Comparison of ENCODE assay signal across 25 mouse cellular contexts in the genomic region with DNA sequence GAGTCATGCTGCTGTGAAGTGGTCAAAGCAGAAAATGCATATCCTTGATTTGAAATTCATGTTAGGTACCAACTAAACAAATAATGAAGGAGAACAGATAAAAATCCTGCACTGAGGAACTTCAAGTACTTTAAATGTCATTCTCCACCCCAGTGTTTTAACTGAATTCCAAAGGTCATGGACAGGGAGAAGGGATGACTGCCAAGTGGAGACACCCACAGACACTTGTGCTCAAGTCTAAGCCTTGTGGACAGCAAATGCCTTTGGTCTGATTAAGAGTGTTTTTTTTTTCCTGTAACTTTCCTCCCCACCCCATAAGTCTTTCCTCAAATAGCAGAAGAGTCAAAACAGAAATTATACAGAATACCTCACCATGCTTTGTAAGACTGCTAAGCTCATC. TPM values are rescaled to one million over a fixed set of nuclear protein-coding genes. Genes with fewer than 3 reads are reported as not detected.
A peak's percentile ranks its signal among the peaks of the same experiment; 100 is the strongest.
DNase-seq lines count a peak whose midpoint lies in the region; ATAC-seq and TF ChIP-seq lines count a peak whose summit lies in the region.
"Had no signal": no experiment of that assay in that cellular context is flagged by ENCODE, and none has a peak within 500 bp of the region (broad histone marks: within the 10 kb centered on the region; RNA-seq: fewer than 3 reads in every experiment).

No protein-coding gene starts in this region.

- H3K36me3 ChIP-seq in liver, adult 2 months (ENCODE audit: control insufficient read depth, insufficient read depth, low read length) = no peaks in the 10 kb centered on the region
- H3K36me3 ChIP-seq in liver, postnatal 0 days (replicated peaks; ENCODE audit: insufficient read depth, low read length) = no peaks in the 10 kb centered on the region
- H3K36me3 ChIP-seq: embryonic facial prominence, embryonic 12.5 days; hindbrain, embryonic 12.5 days; limb, embryonic 12.5 days; liver, embryonic 13.5 days; lung, embryonic 15.5 days had no signal

- H3K9ac ChIP-seq in liver, adult 2 months (ENCODE audit: low read depth, low read length) = no peak overlapping the region
- H3K9ac ChIP-seq in liver, postnatal 0 days (replicated peaks) = no peak overlapping the region
- H3K9ac ChIP-seq: embryonic facial prominence, embryonic 12.5 days; hindbrain, embryonic 12.5 days; limb, embryonic 12.5 days; liver, embryonic 13.5 days; lung, embryonic 15.5 days had no signal

- DNase-seq in adrenal gland, adult (ENCODE audit: inconsistent age in 2 of 2, low spot score in 1 of 2) = peak; percentile 81 to 83
- DNase-seq in adrenal gland, postnatal 4 days (ENCODE audit: low spot score in 2 of 2) = no peak
- DNase-seq in heart, adult 9 months (ENCODE audit: low spot score in 2 of 2) = peak; percentile 8
- no peak for DNase-seq in heart, postnatal 36 days
- peak; percentile 6 for DNase-seq in liver, adult 2 months (ENCODE audit: extremely low read depth, low read depth, low spot score)
- DNase-seq in liver, postnatal 0 days = no peak
- DNase-seq in kidney, postnatal 36 days = peak; percentile 16 to 41
- no peak for DNase-seq in thymus, postnatal 10 days (ENCODE audit: low spot score in 2 of 2)
- DNase-seq: cerebellum, postnatal 10 days; liver, embryonic 13.5 days; thymus, adult 2 months had no signal

- no peak for TF ChIP-seq CTCF in liver, adult 2 months (IDR thresholded peaks at IDR 0.05; ENCODE audit: low read depth, low read length)
- no peak for TF ChIP-seq CTCF in liver, postnatal 0 days (IDR thresholded peaks at IDR 0.05; ENCODE audit: low read depth)

- intact Hi-C loops in heart, postnatal 36 days (cut with DNase I) = no loop called here

- no peak for ATAC-seq in liver, postnatal 0 days
- ATAC-seq: forebrain, embryonic 14.5 days had no signal

- H3K9me3 ChIP-seq in liver, postnatal 0 days (ENCODE audit: low read length) = no peaks in the 10 kb centered on the region
- H3K9me3 ChIP-seq: embryonic facial prominence, embryonic 12.5 days; hindbrain, embryonic 12.5 days; limb, embryonic 12.5 days; liver, embryonic 13.5 days; lung, embryonic 15.5 days had no signal

- H3K4me3 ChIP-seq in liver, adult 2 months (ENCODE audit: insufficient read depth, low read depth, low read length) = no peak overlapping the region
- H3K4me3 ChIP-seq in liver, postnatal 0 days (ENCODE audit: low read depth, low read length) = no peak overlapping the region
- H3K4me3 ChIP-seq: embryonic facial prominence, embryonic 12.5 days; erythroblast, embryonic 14.5 days; hindbrain, embryonic 12.5 days; limb, embryonic 12.5 days; liver, embryonic 13.5 days; lung, embryonic 15.5 days had no signal

- no peak for TF ChIP-seq POLR2A in liver, adult 2 months (IDR thresholded peaks at IDR 0.05; ENCODE audit: extremely low read depth, insufficient read depth, low read length)

- H3K79me2 ChIP-seq in liver, adult 2 months (ENCODE audit: control insufficient read depth, insufficient read depth, low read length) = no peaks in the 10 kb centered on the region

- H3K4me2 ChIP-seq in liver, postnatal 0 days (ENCODE audit: low read depth, low read length) = no peak overlapping the region
- H3K4me2 ChIP-seq: embryonic facial prominence, embryonic 12.5 days; hindbrain, embryonic 12.5 days; limb, embryonic 12.5 days; liver, embryonic 13.5 days; lung, embryonic 15.5 days; midbrain, embryonic 11.5 days had no signal

- H3K27me3 ChIP-seq in liver, adult 2 months (ENCODE audit: control insufficient read depth, insufficient read depth, low read length) = no peaks in the 10 kb centered on the region
- H3K27me3 ChIP-seq in liver, postnatal 0 days (ENCODE audit: insufficient read depth, low read length) = no peaks in the 10 kb centered on the region
- H3K27me3 ChIP-seq: embryonic facial prominence, embryonic 12.5 days; hindbrain, embryonic 12.5 days; limb, embryonic 12.5 days; liver, embryonic 13.5 days; lung, embryonic 15.5 days had no signal

- H3K27ac ChIP-seq in liver, adult 2 months (replicated peaks; ENCODE audit: insufficient read depth, low read depth, low read length) = no peak overlapping the region
- no peak overlapping the region for H3K27ac ChIP-seq in liver, postnatal 0 days (ENCODE audit: low read depth)
- H3K27ac ChIP-seq: embryonic facial prominence, embryonic 12.5 days; hindbrain, embryonic 12.5 days; limb, embryonic 12.5 days; liver, embryonic 13.5 days; lung, embryonic 15.5 days; macrophage had no signal

- no peaks in the 10 kb centered on the region for H3K4me1 ChIP-seq in liver, adult 2 months (ENCODE audit: control insufficient read depth, insufficient read depth, low read length)
- H3K4me1 ChIP-seq in liver, postnatal 0 days (ENCODE audit: insufficient read depth) = no peaks in the 10 kb centered on the region
- H3K4me1 ChIP-seq: embryonic facial prominence, embryonic 12.5 days; hindbrain, embryonic 12.5 days; limb, embryonic 12.5 days; liver, embryonic 13.5 days; lung, embryonic 15.5 days had no signal

- no peak for TF ChIP-seq EP300 in liver, postnatal 0 days (IDR thresholded peaks at IDR 0.05; ENCODE audit: low read depth)

RNA-seq across cellular contexts. Expression of a gene that starts 55.2 kb away (rescaled TPM):
- not detected for total RNA-seq in adrenal gland, postnatal 4 days (2021)
- not detected for total RNA-seq in heart, postnatal 36 days (2021)
- total RNA-seq in liver, adult 2 months (2014; rRNA removed) = not detected in 2 replicates
- polyA plus RNA-seq in liver, adult 2 months (2012; rRNA removed) = not detected in 2 replicates
- not detected in 2 replicates for polyA plus RNA-seq in liver, postnatal 0 days (2015; fragmentation: Nextera tagmentation; extraction: Ambion mirVana)
- total RNA-seq: granulocyte monocyte progenitor cell, adult 5-6 weeks; layer of hippocampus, postnatal 14 days; left cerebral cortex, postnatal 10 days had no signal
- polyA plus RNA-seq: brain, embryonic 14.5 days; embryonic facial prominence, embryonic 12.5 days; erythroblast, embryonic 14.5 days; forebrain, embryonic 14.5 days; heart, embryonic 16.5 days; hindbrain, embryonic 12.5 days; limb, embryonic 12.5 days; liver, embryonic 13.5 days; lung, embryonic 15.5 days; macrophage; midbrain, embryonic 11.5 days; small intestine, adult 2 months; thymus, adult 2 months had no signal

Comparison
In these comparisons a context has a peak if more than half of its experiments do, and no peak if none do; other contexts are left out.
1. DNase-seq: peak in adrenal gland, adult (2 of 2), heart, adult 9 months (2 of 2), liver, adult 2 months (single experiment) and kidney, postnatal 36 days (2 of 2); none in adrenal gland, postnatal 4 days (0 of 2), heart, postnatal 36 days (0 of 2), liver, postnatal 0 days (single experiment) and thymus, postnatal 10 days (0 of 2).